Mouse (Mus musculus) kidney, postnatal 36 days (tissue): ENCODE data around the gene Zbtb20.

ENCODE experiments used
- DNase-seq, 2 experiments: peaks; one replicate each; pipeline ENCODE4 v3.0.0; 2021 to 2022; ENCODE audit warnings: mixed read lengths in 2 of 2

Zbtb20 gene

GRCm38 (mm10) chr16:43400949-43401348, 525.3 kb downstream of the Zbtb20 start:
- DNase-seq, result no peak

GRCm38 (mm10) chr16:43402888-43403287, 527.2 kb downstream of the Zbtb20 start:
- DNase-seq, result peak in 1 of 2 experiments; percentile 35

DNA sequence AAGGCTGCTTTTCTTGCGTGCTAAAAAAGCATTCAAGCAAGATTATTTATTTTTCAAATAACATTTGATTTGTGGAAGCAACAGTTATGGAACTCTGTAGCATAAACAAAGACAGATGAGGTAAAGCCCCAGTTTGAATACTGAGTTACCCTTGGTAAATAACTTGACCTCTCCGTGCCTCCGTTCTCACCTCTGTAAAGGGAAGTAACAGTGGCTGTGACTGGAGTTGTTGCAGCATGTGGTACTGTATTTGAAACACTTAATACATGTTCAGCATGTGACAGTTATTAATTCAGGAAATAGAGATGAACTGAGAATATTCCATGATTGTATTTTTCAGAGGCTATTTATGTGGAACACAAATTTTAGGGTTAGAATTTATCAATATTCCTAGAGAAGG, 529.4 kb downstream of the Zbtb20 start:
- DNase-seq, result no peak

- DNase-seq, result peak; percentile 71 to 76
Measured at GRCm38 (mm10) chr16:43407594-43408142, 532.0 kb downstream of the Zbtb20 start.

DNA sequence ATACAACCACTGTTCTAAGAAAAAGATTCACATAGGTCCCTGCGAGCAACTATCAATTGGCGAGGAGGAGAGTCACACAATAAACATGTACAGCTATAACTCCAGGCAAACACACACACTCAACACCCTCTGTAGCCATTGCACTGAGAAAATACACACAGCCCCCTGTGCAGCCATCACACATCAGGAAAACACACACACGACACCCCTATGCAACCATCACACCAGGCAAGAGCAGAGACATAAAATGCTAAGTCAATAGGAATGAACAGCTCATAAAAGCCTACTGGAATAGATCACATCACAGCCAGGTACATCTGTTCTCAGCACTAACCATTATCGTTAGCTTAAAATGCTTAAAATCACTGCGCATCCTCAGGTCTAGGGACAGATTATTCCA, 532.9 kb downstream of the Zbtb20 start:
- no peak for DNase-seq

DNA sequence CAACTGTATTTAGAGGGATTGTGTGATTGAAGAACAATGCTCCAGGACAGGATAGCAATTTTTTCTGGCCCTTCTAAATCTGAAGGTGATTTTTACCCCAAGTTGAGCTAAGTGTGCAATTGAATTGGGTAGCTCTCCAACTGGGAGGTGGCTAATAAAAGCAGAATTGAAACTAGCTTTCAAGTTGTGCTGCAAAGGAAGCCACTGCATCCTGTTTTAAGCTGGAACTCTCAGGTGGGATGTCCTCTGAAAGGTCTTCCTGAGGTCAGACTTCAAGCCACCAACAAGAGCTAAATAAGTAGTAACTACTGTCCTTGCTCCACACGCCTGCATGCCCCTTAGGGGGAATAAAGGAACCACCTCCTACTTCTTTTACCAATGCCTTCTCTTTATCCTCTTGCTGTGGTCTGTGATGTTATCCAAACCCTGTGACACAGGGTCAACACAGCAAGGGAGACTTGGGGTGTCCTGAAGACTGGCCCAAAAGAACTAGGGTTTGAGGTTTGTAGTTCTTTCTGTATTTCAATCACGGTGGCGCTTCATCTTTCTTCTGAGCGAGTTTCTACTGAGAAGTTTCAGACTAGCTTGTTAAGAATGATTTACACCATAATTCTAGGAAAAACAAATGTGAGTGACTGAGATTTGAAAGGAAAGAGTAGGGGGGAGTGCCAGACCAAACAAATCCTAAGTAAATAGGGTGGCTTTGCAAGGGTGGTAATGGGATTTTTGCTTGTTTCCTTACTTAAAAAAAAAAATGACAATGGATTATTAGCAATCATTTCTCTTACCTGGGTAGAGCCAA, 533.6 kb downstream of the Zbtb20 start:
- peak; percentile 25 to 50 for DNase-seq

DNA sequence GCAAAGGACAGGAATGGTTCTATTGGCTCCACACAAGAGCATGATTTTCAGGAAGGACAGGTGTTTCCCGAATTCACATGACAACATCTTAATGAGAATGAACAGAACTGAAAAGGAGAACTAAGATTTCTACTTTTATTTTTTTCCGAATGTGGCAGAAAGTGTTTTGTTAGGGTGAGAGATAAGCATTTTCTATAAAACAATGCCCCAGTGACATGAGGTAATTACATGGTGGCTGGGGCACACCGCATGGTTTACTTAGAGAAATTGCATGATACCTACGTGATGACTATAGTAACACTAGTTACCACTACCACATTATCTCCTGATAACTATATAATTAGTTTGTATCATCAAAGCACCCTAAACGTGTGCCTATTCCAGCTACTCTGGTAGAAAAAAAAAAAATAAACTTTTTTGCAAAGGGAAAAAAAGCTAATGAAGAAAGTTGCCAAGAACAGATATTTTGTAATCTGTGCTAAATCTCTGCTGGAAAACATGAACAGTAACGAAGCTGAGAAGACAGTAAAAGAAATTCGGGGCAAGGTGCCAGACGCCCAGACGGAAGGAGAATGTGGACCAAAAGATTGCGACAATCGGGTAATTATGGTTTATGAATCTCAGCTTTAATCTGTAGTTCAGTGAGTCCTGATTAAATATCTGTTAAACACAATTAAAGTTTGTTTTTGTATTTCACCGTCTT, 534.4 kb downstream of the Zbtb20 start:
- DNase-seq, result peak; percentile 59 to 71

- no peak for DNase-seq
Measured at GRCm38 (mm10) chr16:43410613-43410974, 534.9 kb downstream of the Zbtb20 start.

DNA sequence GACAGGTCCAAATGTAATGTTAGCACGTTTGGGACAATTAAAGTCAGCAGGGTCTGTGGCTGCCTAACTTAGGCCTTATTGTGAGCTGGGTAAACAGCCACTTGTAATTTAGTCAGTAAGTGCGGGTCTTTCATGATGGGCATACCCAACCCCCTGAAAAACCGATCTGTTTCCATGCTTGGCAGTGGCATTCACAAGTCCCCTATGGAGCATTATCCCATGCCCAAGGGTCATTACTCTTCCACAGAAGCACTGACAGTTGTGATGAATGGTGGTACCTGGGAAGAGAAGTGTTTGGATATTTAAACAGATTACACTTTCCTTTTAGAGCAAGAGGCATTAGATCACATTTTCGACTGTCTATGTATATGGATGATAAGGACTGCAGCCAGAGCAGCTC, 540.2 kb downstream of the Zbtb20 start:
- DNase-seq, result no peak

- no peak for DNase-seq
Measured at GRCm38 (mm10) chr16:43419923-43420322, 544.2 kb downstream of the Zbtb20 start.

DNA sequence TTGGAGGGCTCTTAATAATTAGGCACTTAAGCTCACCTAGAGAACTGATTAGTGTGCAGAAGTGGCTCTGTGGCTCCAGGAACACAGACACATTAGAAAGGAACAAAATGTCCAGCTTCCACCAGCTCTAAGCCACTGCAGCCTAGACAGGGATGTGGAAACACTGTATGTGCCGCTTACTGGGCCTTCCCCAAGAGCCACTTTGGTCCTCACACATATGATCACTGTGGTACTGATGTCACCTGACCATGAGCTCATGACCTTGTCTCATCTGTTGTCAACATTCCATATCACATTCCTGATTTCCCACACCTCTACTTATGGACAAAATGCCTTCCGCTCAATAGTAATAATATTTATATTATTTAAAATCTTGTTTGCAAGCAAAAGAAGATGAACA, 553.3 kb downstream of the Zbtb20 start:
- no peak for DNase-seq

GRCm38 (mm10) chr16:43430030-43430429, 554.3 kb downstream of the Zbtb20 start:
- DNase-seq, result no peak

- DNase-seq, result peak; percentile 40 to 46
Measured at GRCm38 (mm10) chr16:43431514-43432371, 556.1 kb downstream of the Zbtb20 start.

DNA sequence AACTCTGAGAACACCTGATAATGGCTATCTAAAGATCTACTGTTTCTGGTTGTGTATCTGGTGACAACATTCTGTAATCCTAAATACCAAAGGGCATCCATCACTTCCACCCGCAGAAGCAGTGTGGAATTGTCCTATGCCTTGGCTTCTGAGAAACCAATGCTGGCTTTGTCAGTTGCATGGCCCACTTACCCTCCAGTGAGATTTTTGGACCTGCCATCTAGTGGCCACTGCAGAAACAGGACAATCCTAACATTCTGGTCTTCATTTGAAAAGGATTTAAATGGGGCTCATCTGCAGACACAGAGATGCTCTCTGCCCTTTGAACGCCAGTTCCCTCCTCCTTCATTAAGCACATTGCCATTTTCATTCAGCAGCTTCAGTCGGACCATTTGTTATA, 559.3 kb downstream of the Zbtb20 start:
- peak in 1 of 2 experiments; percentile 54 for DNase-seq

DNA sequence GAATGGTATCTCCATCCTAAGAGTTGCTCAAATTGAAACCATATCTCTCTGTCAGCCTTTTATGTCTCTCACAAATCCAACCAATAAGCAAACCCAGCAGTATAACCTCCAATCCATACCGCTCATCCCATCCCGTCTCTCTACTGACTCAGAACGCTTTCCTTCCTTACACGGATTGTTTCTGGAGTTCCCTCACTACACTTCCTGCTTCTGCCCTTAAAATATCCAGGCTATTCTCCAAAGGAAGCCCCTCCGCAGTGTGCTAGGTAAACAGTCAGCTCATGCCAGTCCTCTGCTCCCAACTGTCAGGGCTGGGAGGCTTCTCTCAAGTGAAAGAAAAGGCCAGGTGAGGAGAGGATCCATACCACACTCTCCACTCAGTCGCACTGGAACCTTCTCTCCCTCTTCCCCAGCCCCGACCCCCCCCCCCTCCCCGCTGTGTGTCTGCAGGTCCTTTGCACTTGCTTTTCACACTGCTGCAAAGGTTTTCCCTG, 563.2 kb downstream of the Zbtb20 start:
- no peak for DNase-seq

DNA sequence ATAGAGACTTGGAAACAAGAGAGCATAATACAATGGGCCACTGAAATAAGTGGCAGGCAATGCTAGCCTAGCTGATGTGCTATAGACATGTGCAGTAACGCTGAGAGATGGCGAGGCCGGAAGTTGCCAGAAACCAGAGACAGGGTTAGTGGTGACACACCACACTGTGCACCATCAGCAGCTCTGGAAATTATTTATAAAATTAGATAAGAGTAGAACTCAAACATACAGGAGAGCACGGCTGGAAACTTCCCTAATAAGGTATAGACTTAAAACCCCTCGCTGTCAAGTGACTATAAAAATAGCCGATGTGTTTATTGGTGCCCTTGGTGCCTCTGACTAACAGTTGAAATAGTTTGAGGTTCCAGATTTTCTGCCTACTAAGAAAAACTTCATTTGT, 565.7 kb downstream of the Zbtb20 start:
- DNase-seq, result no peak

GRCm38 (mm10) chr16:43443034-43443433, 567.4 kb downstream of the Zbtb20 start:
- DNase-seq, result no peak

DNA sequence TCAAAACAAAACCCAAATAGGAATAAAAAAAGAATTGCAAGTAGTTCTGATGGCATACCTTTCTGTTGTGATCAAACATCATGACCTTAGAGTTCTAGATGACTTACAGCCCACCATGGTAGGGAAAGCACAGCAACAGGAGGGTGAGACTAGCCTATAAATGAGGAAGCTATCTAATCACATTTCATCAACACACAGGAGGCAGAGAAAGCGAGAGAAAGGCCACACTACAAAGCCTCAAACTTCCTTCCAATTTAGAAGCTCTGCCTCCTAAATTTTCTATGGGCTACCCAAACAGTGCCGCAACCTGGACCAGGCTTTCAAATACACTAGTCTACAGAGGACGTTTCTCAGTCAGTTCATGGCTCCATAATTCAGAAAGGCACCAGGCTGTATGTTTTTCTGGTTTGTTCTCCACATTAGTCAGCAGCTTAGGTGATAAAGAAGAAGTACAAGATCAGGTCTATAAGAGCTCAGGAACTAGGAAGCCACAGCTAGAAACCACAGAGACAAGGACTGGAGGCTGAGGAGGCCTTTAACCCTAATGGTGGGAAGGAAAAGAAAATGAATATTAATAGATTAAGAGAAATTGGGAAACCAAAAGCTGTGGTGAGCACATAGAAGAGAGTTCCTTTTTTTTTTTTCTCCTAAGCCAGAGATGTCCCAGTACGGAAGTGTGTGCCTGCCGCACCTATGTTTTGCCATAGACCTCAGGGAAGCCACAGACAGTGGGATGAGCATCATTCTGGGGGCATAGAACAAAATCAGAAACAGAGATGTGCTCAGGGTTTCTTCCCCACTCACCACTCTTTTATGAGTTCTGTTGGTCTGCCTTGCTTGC, 572.7 kb downstream of the Zbtb20 start:
- DNase-seq, result no peak

DNA sequence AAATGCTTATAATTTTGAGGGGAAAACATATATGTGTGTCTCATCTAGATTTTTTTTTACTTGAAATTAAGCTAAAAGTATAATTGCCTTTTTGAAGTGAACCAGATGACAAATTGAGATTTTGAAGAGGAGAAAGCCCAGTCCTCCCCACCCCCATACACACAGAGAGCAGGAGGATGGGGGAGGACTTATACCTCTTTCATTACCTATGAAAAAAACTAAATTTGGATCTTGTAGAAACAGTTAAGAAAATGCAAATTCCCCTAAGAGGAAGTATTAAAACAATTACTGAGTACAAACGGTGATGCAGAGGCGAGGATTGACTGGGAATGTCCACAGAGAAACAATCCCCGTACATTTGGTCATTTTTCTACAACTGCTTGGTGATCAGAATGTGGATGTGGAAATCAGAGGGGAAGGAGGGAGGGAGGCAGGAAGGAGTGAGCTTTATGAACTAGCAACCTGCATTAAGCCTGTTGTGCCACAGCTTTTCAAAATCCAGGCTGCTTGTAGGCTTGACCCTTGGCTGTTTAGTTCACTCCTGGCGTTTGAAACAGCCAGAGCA, 578.8 kb downstream of the Zbtb20 start:
- DNase-seq, result no peak

DNA sequence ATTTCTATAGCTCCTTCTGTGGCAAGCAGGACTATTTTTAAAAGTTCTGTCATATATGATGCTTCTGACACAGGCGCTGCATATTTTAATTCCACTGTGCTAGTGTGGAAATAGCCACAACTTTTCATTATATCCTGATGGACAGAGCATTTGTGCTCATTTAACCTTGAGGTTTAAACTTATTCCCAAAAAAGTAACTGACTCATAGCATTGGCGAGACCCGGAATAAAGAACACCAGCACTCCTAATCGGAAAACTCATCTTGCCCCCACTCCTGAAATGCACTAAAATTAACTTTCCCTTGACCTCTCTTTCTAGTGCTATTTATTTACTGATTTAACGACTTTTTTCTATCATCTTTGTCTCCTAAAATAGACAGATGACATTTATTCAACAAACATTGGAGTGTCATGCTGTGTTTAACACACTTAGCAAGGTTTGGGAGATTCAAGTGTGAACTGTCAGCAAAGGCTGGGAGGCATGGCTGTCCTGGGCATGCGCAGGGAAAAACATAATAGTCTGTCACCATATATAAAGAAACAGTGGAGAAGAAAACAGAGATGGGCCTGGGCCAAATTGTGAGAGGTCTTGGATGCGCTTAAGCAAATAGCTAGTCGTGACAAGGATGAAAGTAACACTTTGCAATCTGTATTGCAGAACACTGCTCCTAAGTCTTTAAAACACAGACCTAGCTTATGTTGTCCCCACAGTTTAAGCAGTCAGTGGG, 580.9 kb downstream of the Zbtb20 start:
- DNase-seq, result no peak

DNA sequence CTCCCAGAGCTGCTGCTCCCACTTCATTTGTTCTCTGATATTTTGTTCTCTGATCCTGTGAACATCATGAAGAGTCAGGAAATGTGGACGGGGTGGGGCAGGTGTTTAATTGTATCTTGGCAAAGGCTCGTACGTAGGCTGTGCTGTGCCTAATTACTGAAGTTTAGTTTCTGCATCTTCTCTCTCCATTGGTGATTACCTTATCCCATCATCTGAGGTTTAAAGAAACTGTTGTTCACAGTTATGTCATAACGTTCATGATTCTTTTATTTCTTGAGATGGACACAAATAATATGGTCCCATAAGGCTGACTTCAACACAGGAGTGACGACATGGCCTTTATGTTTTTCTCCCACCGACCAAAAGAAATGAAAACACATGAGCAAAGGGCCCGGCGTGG, 582.1 kb downstream of the Zbtb20 start:
- DNase-seq, result no peak
